Mouse (Mus musculus): ENCODE measurements around the gene Prkch. TPM values are rescaled to one million over a fixed set of nuclear protein-coding genes. Genes with fewer than 3 reads are reported as not detected.

Prkch gene
- polyA plus RNA-seq, 1 experiment from 2014 or later: 6.4 TPM

DNA sequence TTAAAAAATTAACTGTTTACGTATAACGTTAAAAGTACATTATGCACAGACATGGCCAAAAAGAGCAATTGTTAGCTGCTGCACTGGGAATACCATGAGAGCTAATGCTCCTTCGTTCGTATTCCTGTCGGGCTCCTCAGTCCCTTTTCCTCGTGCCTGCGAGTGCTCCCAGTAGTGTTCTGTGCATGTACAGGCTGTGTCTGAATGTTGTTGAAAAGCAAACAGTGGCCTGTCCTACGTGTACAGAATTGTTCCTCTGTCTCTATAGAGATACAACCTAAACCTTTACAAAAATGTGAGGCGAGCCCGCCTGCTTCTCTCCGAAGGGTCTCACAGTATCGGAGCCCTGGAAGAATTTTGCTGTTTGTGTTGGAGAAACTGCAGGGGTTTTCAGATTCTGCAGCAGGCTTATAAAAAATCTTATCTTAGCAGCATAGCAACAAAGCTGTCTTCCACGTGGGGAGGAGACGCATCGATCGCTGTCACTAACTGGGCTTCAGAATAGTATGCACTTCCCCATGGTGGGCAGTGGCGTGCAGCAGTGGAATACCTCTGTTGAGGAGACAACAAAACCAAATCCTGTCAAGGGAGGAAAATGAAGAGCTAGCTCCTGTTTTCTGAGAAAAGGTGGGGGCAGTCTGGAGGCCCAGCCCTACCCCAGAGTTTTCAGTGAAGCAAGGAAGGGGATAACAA, 147.4 kb downstream of the Prkch start:
- no peaks in the 10 kb centered on the region for H3K9me3 ChIP-seq (ENCODE audit: control insufficient read depth, low read length)
- H3K4me3 ChIP-seq (ENCODE audit: low read length): no peak overlapping the region
- H3K27ac ChIP-seq (ENCODE audit: low read depth, low read length): no peak overlapping the region
- WGBS: 46% methylated on average over 17 of the region's 17 CpGs
- ATAC-seq: peak; percentile 68
- peak overlapping the region; percentile 12; the same call in 1 of the 2 replicates for H3K9ac ChIP-seq (ENCODE audit: low read depth, low read length)
- no peaks in the 10 kb centered on the region for H3K36me3 ChIP-seq (ENCODE audit: control insufficient read depth, insufficient read depth, low read length)
- H3K27me3 ChIP-seq (replicated peaks; ENCODE audit: control insufficient read depth, insufficient read depth, low read length): peaks cover 3% of the 10 kb centered on the region
- no peaks in the 10 kb centered on the region; the same call in 1 of the 2 replicates for H3K4me1 ChIP-seq (ENCODE audit: control insufficient read depth, insufficient read depth, low read depth, low read length)
- H3K4me2 ChIP-seq (ENCODE audit: low read length): no peak overlapping the region; the same call in 1 of the 2 replicates

DNA sequence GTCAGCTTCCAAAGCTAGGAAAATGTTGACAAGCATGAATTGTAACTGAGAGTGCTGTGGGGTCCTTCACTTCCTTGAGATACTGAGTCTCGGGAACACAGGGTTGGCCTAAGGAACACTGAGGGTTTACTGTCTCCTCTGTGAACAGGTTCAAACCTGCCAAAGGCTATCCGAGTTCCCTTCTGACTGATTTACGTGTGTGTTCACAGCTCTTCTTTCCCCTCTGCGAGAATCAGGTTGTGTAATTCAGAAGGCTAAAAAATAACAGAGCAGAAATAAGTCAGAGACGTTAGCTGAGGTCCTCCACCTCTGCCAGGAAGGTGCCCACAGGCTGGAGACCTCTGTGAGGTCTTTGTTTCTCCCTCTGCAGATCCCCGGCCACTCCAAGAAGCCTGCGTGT, 148.3 kb downstream of the Prkch start:
- WGBS: 73% methylated on average over 7 of the region's 7 CpGs
- Histone ChIP-seq H3K27me3 (replicated peaks; ENCODE audit: control insufficient read depth, insufficient read depth, low read length) (peaks cover 3% of the 10 kb centered on the region), H3K4me2 (ENCODE audit: low read length) (no peak overlapping the region)

DNA sequence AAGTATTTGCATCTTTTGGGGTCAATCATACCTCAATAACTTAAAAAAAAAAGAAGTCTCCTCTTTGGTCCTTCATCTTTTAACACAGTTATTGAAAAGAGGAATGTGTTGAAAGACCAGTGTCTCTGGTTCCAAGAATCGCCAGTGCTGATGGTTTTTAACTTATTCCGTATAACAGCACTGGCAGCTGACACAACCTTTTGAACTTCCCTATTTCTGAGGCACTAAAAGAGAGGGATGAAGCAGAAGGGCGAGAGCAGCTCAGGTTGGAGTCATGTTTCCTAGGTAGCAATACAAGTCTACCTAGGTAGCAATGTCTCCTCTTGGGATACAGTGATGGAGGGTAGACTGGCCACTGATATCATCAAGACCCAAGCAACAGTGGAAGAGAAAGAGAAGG, 152.3 kb downstream of the Prkch start:
- H3K9ac ChIP-seq (ENCODE audit: low read depth, low read length): no peak overlapping the region
- 85% methylated on average over 3 of the region's 3 CpGs for WGBS
- H3K9me3 ChIP-seq (ENCODE audit: control insufficient read depth, low read length): no peaks in the 10 kb centered on the region
- H3K36me3 ChIP-seq (ENCODE audit: control insufficient read depth, insufficient read depth, low read length): no peaks in the 10 kb centered on the region
- H3K27me3 ChIP-seq (replicated peaks; ENCODE audit: control insufficient read depth, insufficient read depth, low read length): no peaks in the 10 kb centered on the region; the same call in 1 of the 2 replicates
- no peak for ATAC-seq
- H3K4me1 ChIP-seq (ENCODE audit: control insufficient read depth, insufficient read depth, low read depth, low read length): no peaks in the 10 kb centered on the region; the same call in 1 of the 2 replicates
- no peak overlapping the region for H3K4me2 ChIP-seq (ENCODE audit: low read length)
- no peak overlapping the region for H3K27ac ChIP-seq (ENCODE audit: low read depth, low read length)
- H3K4me3 ChIP-seq (ENCODE audit: low read length): no peak overlapping the region

More for the DNA sequence above, 148.3 kb downstream of the Prkch start:
- no peak overlapping the region for H3K27ac ChIP-seq (ENCODE audit: low read depth, low read length)
- no peaks in the 10 kb centered on the region for H3K9me3 ChIP-seq (ENCODE audit: control insufficient read depth, low read length)
- no peaks in the 10 kb centered on the region for H3K36me3 ChIP-seq (ENCODE audit: control insufficient read depth, insufficient read depth, low read length)
- H3K4me1 ChIP-seq (ENCODE audit: control insufficient read depth, insufficient read depth, low read depth, low read length): no peaks in the 10 kb centered on the region; the same call in 1 of the 2 replicates
- no peak for ATAC-seq
- no peak overlapping the region for H3K4me3 ChIP-seq (ENCODE audit: low read length)
- H3K9ac ChIP-seq (ENCODE audit: low read depth, low read length): no peak overlapping the region

DNA sequence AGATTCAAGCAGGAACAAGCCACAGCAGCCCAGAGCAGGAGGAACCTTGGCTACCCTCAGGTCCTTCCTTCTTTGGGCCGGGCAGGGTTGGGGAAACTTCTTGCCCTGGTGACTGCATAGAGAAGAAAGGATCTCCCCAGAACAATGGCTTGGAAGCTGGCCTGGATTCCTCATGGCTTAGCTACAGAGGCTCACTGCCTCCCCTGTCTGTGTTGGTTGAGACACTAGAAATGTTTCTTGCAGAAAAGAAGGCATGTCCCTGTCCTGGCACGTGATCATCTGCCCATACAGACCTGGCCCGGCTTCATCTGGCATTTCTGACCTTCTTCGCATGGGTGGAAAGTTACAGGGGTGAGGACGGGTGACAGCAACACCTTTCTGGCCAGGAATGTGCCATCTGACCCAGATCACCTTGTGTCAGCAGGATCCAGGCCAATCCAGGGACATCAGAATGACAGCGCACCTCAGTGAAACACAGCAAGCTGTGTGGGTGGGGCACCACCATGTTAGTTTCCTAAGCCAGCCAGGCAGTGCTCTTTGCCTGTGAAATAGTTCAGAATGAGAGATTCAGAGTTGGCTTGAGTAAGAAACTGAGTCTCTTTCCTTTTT, 155.1 kb downstream of the Prkch start:
- no peak overlapping the region for H3K9ac ChIP-seq (ENCODE audit: low read depth, low read length)
- H3K9me3 ChIP-seq (ENCODE audit: control insufficient read depth, low read length): no peaks in the 10 kb centered on the region
- H3K27me3 ChIP-seq (replicated peaks; ENCODE audit: control insufficient read depth, insufficient read depth, low read length): no peaks in the 10 kb centered on the region; the same call in 1 of the 2 replicates
- H3K4me2 ChIP-seq (ENCODE audit: low read length): no peak overlapping the region
- H3K4me3 ChIP-seq (ENCODE audit: low read length): no peak overlapping the region
- no peaks in the 10 kb centered on the region for H3K36me3 ChIP-seq (ENCODE audit: control insufficient read depth, insufficient read depth, low read length)
- H3K4me1 ChIP-seq (ENCODE audit: control insufficient read depth, insufficient read depth, low read depth, low read length): no peaks in the 10 kb centered on the region
- WGBS: 88% methylated on average over 6 of the region's 6 CpGs
- no peak for ATAC-seq
- no peak overlapping the region for H3K27ac ChIP-seq (ENCODE audit: low read depth, low read length)

DNA sequence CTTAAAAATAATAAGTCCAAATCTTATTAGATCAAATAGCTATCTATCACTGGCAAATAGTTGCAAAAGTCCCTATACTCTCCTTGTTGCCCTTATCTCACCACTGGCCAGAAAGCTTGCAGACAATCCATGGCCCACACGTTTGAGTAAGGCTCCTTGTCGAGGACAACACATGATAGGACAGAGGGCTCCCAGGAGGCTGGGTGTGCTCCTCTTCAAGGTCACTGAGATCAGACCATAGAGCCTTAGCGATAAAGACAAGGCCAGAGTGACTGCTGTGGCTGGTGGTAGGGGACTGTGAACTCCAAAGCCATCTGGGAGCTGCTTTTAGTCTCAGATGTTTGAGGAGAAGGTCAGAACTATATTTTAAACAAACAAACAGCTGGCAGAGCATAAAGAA, 158.0 kb downstream of the Prkch start:
- Histone ChIP-seq H3K4me2 (ENCODE audit: low read length) (no peak overlapping the region), H3K4me1 (ENCODE audit: control insufficient read depth, insufficient read depth, low read depth, low read length) (no peaks in the 10 kb centered on the region), H3K36me3 (ENCODE audit: control insufficient read depth, insufficient read depth, low read length) (no peaks in the 10 kb centered on the region), H3K27ac (ENCODE audit: low read depth, low read length) (no peak overlapping the region), H3K9me3 (ENCODE audit: control insufficient read depth, low read length) (no peaks in the 10 kb centered on the region), H3K4me3 (ENCODE audit: low read length) (no peak overlapping the region), H3K27me3 (replicated peaks; ENCODE audit: control insufficient read depth, insufficient read depth, low read length) (no peaks in the 10 kb centered on the region; the same call in 1 of the 2 replicates), H3K9ac (ENCODE audit: low read depth, low read length) (no peak overlapping the region)
- no peak for ATAC-seq
- WGBS: 75% methylated on average over 3 of the region's 3 CpGs

DNA sequence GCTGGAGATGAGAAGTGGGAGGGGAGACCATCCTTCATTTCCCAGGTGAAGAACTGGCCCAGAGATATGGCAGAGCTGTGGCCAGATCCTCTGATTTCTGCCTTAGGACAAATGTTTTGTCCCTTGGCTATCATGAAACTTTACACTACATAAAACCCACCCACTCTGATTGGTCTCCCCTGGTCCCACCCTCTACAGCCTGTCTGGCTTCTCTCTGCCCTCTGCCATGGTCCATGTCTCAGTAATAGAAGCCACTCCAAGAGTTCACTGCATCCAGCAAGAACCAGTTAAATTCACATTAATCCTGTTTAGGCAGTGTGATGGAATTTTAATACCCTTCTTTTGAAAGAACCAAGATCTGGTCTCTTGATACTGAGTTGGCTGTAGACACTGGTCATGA, 158.5 kb downstream of the Prkch start:
- no peak overlapping the region for H3K4me2 ChIP-seq (ENCODE audit: low read length)

DNA sequence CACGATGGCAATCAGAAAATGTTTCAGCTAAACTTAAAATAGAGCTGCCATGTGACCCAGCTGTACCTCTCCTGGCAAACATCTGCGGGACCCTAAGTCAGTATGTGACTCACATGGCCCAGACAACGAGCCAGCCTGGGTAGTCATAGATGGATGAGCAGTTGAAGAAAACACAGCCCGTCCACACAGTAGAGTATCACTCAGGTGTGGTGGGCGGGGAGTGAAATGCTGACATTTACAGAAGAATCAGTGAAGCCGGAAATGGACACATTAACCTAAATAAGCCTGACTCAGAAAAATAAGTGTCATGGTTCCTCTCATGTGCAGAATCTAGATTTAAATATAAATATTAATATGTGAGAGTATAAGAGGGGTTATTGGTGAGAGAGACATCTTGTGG, 161.5 kb downstream of the Prkch start:
- Histone ChIP-seq H3K4me1 (ENCODE audit: control insufficient read depth, insufficient read depth, low read depth, low read length) (no peaks in the 10 kb centered on the region), H3K4me2 (ENCODE audit: low read length) (no peak overlapping the region), H3K36me3 (ENCODE audit: control insufficient read depth, insufficient read depth, low read length) (no peaks in the 10 kb centered on the region), H3K27me3 (replicated peaks; ENCODE audit: control insufficient read depth, insufficient read depth, low read length) (no peaks in the 10 kb centered on the region; the same call in 1 of the 2 replicates), H3K9me3 (ENCODE audit: control insufficient read depth, low read length) (no peaks in the 10 kb centered on the region), H3K4me3 (ENCODE audit: low read length) (no peak overlapping the region), H3K27ac (ENCODE audit: low read depth, low read length) (no peak overlapping the region), H3K9ac (ENCODE audit: low read depth, low read length) (no peak overlapping the region)
- ATAC-seq: no peak
- WGBS: 94% methylated on average over 6 of the region's 6 CpGs

More for the DNA sequence above, 158.5 kb downstream of the Prkch start:
- H3K27me3 ChIP-seq (replicated peaks; ENCODE audit: control insufficient read depth, insufficient read depth, low read length): no peaks in the 10 kb centered on the region; the same call in 1 of the 2 replicates
- H3K4me3 ChIP-seq (ENCODE audit: low read length): no peak overlapping the region
- ATAC-seq: no peak
- H3K4me1 ChIP-seq (ENCODE audit: control insufficient read depth, insufficient read depth, low read depth, low read length): no peaks in the 10 kb centered on the region
- H3K27ac ChIP-seq (ENCODE audit: low read depth, low read length): no peak overlapping the region
- H3K9me3 ChIP-seq (ENCODE audit: control insufficient read depth, low read length): no peaks in the 10 kb centered on the region
- no peaks in the 10 kb centered on the region for H3K36me3 ChIP-seq (ENCODE audit: control insufficient read depth, insufficient read depth, low read length)
- no peak overlapping the region for H3K9ac ChIP-seq (ENCODE audit: low read depth, low read length)

DNA sequence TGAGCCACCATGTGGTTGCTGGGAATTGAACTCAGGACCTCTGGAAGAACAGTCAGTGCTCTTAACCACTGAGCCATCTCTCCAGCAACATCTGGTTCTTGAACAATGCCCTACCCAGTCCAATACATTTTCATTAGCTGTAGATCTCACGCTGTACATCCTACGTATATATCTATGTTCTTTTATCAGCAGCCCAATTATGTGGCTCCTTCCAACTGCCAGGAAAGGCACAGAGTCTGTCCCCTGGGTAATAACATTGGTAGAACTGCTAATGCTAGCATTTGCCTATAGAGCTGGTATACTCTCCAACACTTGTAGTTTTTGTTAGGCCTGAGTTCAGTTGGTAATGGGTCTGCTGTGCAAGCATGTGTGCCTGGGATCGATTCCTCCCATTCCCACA, 163.8 kb downstream of the Prkch start:
- Histone ChIP-seq H3K9ac (ENCODE audit: low read depth, low read length) (no peak overlapping the region), H3K27me3 (replicated peaks; ENCODE audit: control insufficient read depth, insufficient read depth, low read length) (no peaks in the 10 kb centered on the region; the same call in 1 of the 2 replicates), H3K36me3 (ENCODE audit: control insufficient read depth, insufficient read depth, low read length) (no peaks in the 10 kb centered on the region), H3K4me1 (ENCODE audit: control insufficient read depth, insufficient read depth, low read depth, low read length) (no peaks in the 10 kb centered on the region), H3K27ac (ENCODE audit: low read depth, low read length) (no peak overlapping the region), H3K9me3 (ENCODE audit: control insufficient read depth, low read length) (no peaks in the 10 kb centered on the region), H3K4me3 (ENCODE audit: low read length) (no peak overlapping the region), H3K4me2 (ENCODE audit: low read length) (no peak overlapping the region)
- no peak for ATAC-seq
- 88% methylated on average over 3 of the region's 3 CpGs for WGBS

DNA sequence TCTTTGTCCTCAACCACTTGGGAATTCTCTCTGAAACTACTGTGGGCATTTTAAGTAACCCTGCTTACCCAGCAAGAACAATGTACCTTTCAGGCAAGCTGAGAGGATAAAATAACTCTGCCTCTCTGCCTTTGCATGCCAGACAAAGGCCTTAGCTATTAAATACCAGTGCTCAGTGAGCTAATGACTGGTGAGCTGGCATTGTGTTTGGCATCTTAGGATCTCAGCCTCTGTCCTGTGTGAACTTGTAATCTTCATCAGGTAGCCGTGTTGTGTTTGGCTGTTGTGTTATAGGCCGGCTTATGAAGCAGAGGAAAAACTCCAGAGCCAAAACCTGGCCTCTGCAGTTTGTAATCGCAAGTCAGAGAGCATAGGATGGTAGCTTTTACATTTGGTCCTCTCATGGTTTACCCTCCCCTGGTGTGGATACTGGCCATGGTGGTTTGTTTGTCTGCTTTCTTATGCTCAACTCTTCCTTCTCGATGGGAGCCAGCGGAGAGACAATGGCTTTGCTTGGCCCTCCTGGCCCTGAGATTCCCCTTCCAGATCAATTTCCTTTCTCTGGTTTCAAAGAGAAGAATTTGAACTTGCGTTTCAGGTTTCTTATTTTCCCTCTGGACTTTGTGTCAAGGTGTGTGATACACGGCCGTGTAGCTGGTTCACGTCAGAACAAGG, 170.0 kb downstream of the Prkch start:
- Histone ChIP-seq H3K9me3 (ENCODE audit: control insufficient read depth, low read length) (no peaks in the 10 kb centered on the region), H3K27ac (ENCODE audit: low read depth, low read length) (no peak overlapping the region), H3K4me1 (ENCODE audit: control insufficient read depth, insufficient read depth, low read depth, low read length) (0 out of 2 replicates have a peak, but pooled peaks cover 2% of the 10 kb centered on the region), H3K4me2 (ENCODE audit: low read length) (no peak overlapping the region), H3K36me3 (ENCODE audit: control insufficient read depth, insufficient read depth, low read length) (no peaks in the 10 kb centered on the region), H3K9ac (ENCODE audit: low read depth, low read length) (no peak overlapping the region), H3K4me3 (ENCODE audit: low read length) (no peak overlapping the region), H3K27me3 (replicated peaks; ENCODE audit: control insufficient read depth, insufficient read depth, low read length) (no peaks in the 10 kb centered on the region)
- 65% methylated on average over 9 of the region's 9 CpGs for WGBS
- ATAC-seq: no peak

Data from hindbrain, embryonic 16.5 days (tissue).